Mouse (Mus musculus) pancreas, adult 10 weeks (tissue): ENCODE results near the gene Scube1. TPM values are rescaled to one million over a fixed set of nuclear protein-coding genes. Genes with fewer than 3 reads are reported as not detected.

Source experiments
- polyA plus RNA-seq: library from polyadenylated mRNA; stranded (reverse); fragments of 350-450 nt; fragmentation: Illumina TruSeq; extraction: RNeasy Lipid Tissue Mini Kit (QIAGEN cat#74804); gene quantifications from one replicate; pipeline ENCODE4 v1.2.3, GENCODE M21; 2015; ENCODE audit warnings: low read depth, low replicate concordance; ENCODE audit not compliant: insufficient read depth

Scube1 gene
- polyA plus RNA-seq: 0.44 TPM

GRCm38 (mm10) chr15:83724886-83725269 lies at the start of gene Scube1:
Gene Scube1 (minus strand): TSS chr15:83725021.

DNA sequence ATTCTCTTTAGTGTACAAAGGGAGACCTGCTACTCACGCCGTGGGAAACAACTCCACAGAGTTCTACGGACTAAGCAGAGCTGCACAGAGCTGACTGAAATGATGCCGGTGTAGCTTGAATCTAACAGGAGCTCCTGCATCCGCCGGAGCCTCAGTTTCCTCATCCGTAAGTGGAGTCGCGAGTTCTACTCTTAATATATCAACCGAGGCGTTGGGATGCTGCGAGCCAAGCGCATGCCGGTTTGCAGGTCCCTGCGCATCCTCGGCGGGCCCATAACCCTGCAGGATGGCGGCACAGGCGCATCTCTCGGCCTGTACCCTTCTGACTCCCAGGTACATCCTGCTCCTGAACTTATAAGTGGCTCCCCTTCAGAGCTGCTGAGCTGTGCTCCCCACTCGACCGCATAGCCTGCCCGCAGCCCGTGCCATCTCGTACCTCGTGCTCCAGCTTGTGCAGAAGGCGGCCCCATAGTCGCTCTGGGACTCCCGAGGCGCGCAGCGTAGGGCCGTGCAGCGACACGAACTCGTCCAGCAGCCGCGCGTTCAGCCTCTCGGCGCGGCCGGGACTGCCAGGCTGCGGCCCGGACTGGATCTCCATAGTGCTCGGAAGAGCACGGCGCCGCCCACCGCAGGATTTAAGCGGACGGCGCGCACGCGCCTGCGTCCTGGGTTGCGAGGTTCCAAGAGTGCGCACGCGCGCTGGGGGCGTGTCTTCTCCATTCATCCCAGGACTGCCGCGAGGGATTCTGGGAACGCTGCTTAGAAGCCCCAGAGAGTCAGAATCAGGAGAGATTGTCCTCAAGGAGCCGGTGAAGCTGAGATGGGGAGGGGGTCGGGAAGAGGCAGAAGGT lies 130.1 kb downstream of the Scube1 start, which contains the start of gene Ttll12:
Gene Ttll12 (minus strand): TSS at position 645 of the 851 bp plus-strand sequence.

GRCm38 (mm10) chr15:83563327-83563856 lies 161.4 kb downstream of the Scube1 start, which contains the start of the genes Tspo and Mcat:
Gene Tspo (plus strand): TSS chr15:83563592.
Gene Mcat (minus strand): TSS chr15:83563787.

Other genes starting within 250 kb of the Scube1 start
- gene Ttll1, start 214.1 kb downstream of the Scube1 start, polyA plus RNA-seq: 2.8 TPM
- 2.8 TPM for gene Bik, start 198.2 kb downstream of the Scube1 start, polyA plus RNA-seq
- gene Tspo, start 161.4 kb downstream of the Scube1 start, polyA plus RNA-seq: 27.9 TPM
- 4.8 TPM for gene Mcat, start 161.2 kb downstream of the Scube1 start, polyA plus RNA-seq
- gene Ttll12, start 129.9 kb downstream of the Scube1 start, polyA plus RNA-seq: 3.6 TPM
- not detected for gene Mpped1, start 54.4 kb upstream of the Scube1 start, polyA plus RNA-seq